Mouse (Mus musculus): ENCODE measurements at regions not wholly inside any gene's neighbourhood (a gene's known extent, or its start where the extent isn't known, plus 50 kb on each side); places are given as distances from the start of the nearest gene placed in this dataset.

GRCm38 (mm10) chr3:105281686-105282085 lies 170.4 kb upstream of the Kcnd3 start:
- no peak for TF ChIP-seq CTCF (IDR thresholded peaks at IDR 0.05; ENCODE audit: control insufficient read depth, insufficient read depth, insufficient replicate concordance, low read depth, low read length)
- no peak for TF ChIP-seq POLR2A (IDR thresholded peaks at IDR 0.05; ENCODE audit: control insufficient read depth, low read depth, low read length)
